28 mouse cellular contexts compared by ENCODE assay signal in the genomic region with DNA sequence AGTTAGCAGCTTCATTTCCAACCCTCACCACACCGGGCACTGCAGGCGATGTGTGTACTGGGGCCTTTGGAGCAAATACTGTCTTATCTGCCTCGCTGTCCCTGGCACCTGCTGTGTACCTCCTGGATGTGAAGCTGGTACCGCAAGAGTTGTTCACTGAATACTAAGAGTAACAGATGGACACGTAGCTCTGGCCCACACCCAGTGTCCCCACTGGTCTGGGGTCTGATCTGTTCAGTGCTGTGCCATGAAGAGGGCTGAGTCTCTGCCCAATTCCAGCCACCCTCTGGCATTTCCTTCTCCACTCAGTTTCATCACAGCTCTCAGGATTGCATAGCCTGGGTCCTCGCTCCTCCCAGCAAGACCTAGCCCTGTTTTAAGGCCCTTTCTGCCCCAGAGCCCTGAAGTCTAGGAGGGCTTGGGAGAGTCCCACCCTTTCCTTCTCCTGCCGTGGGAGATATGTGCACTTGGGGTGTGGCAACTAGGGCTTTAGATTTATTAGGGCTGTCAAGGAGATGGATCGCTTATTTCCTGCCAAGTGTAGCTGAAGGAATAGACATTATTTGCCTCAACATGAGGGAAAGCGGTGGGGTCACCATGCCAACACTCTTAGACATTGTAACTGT. TPM values are rescaled to one million over a fixed set of nuclear protein-coding genes. Genes with fewer than 3 reads are reported as not detected.
DNase-seq lines count a peak whose midpoint lies in the region; ATAC-seq and TF ChIP-seq lines count a peak whose summit lies in the region.
"Had no signal": no experiment of that assay in that cellular context is flagged by ENCODE, and none has a peak within 500 bp of the region (broad histone marks: within the 10 kb centered on the region; RNA-seq: fewer than 3 reads in every experiment).

No protein-coding gene starts in this region.

- TF ChIP-seq POLR2A in kidney, adult 2 months (IDR thresholded peaks at IDR 0.05; ENCODE audit: low read depth, low read length), result no peak

- H3K36me3 ChIP-seq in kidney, adult 2 months (ENCODE audit: control insufficient read depth, insufficient read depth, low read length), result no peaks in the 10 kb centered on the region
- no peaks in the 10 kb centered on the region for H3K36me3 ChIP-seq in stomach, embryonic 16.5 days (ENCODE audit: control insufficient read depth, insufficient read depth, low read length)
- no peaks in the 10 kb centered on the region for H3K36me3 ChIP-seq in stomach, postnatal 0 days (ENCODE audit: control insufficient read depth, insufficient read depth, low read length)
- H3K36me3 ChIP-seq in intestine, embryonic 16.5 days (ENCODE audit: control insufficient read depth, insufficient read depth, low read length), result no peaks in the 10 kb centered on the region
- H3K36me3 ChIP-seq in midbrain, embryonic 16.5 days (ENCODE audit: control insufficient read depth, insufficient read depth, low read length), result no peaks in the 10 kb centered on the region
- H3K36me3 ChIP-seq: G1E; hindbrain, embryonic 10.5 days; liver, embryonic 12.5 days; neural tube, embryonic 15.5 days had no signal

- no peak for TF ChIP-seq CTCF in kidney, adult 2 months (conservative IDR thresholded peaks at IDR 0.05; ENCODE audit: insufficient read depth, insufficient read length, low read depth, low read length)
- TF ChIP-seq CTCF in stomach, postnatal 0 days (IDR thresholded peaks at IDR 0.05; ENCODE audit: low read depth), result no peak

- no peak overlapping the region for H3K9ac ChIP-seq in stomach, embryonic 16.5 days (ENCODE audit: low read length)
- H3K9ac ChIP-seq in stomach, postnatal 0 days (ENCODE audit: low read length), result no peak overlapping the region
- no peak overlapping the region for H3K9ac ChIP-seq in intestine, embryonic 16.5 days (ENCODE audit: low read depth, low read length)
- H3K9ac ChIP-seq in midbrain, embryonic 16.5 days (ENCODE audit: low read depth, low read length), result no peak overlapping the region
- H3K9ac ChIP-seq: liver, embryonic 12.5 days; liver, postnatal 0 days; neural tube, embryonic 15.5 days had no signal

- WGBS in kidney, adult 2 months, result 55% methylated on average over 9 of the region's 9 CpGs
- 53% methylated on average over 9 of the region's 9 CpGs for WGBS in stomach, embryonic 16.5 days
- WGBS in stomach, postnatal 0 days, result 45% methylated on average over 9 of the region's 9 CpGs
- 58% methylated on average over 9 of the region's 9 CpGs for WGBS in intestine, embryonic 16.5 days
- 84% methylated on average over 9 of the region's 9 CpGs for WGBS in midbrain, embryonic 16.5 days

- H3K27me3 ChIP-seq in kidney, adult 2 months (replicated peaks; ENCODE audit: control insufficient read depth, insufficient read depth, low read length), result no peaks in the 10 kb centered on the region
- no peaks in the 10 kb centered on the region for H3K27me3 ChIP-seq in stomach, embryonic 16.5 days (ENCODE audit: control insufficient read depth, insufficient read depth, low read length)
- no peaks in the 10 kb centered on the region for H3K27me3 ChIP-seq in stomach, postnatal 0 days (ENCODE audit: control insufficient read depth, insufficient read depth, low read length)
- H3K27me3 ChIP-seq in intestine, embryonic 16.5 days (replicated peaks; ENCODE audit: control insufficient read depth, insufficient read depth, low read length), result no peaks in the 10 kb centered on the region
- H3K27me3 ChIP-seq in midbrain, embryonic 16.5 days (ENCODE audit: control insufficient read depth, insufficient read depth, low read depth, low read length), result no peaks in the 10 kb centered on the region
- H3K27me3 ChIP-seq: neural tube, embryonic 15.5 days had no signal

- H3K27ac ChIP-seq in kidney, adult 2 months (ENCODE audit: insufficient read depth, low read depth, low read length), result no peak overlapping the region
- no peak overlapping the region for H3K27ac ChIP-seq in stomach, embryonic 16.5 days (ENCODE audit: low read length)
- no peak overlapping the region for H3K27ac ChIP-seq in stomach, postnatal 0 days (replicated peaks)
- H3K27ac ChIP-seq in intestine, embryonic 16.5 days (ENCODE audit: low read length), result peak overlapping the region; percentile 18; the same call in 1 of the 2 replicates
- H3K27ac ChIP-seq in midbrain, embryonic 16.5 days (ENCODE audit: low read length), result no peak overlapping the region
- H3K27ac ChIP-seq: heart, adult 2 months; hindbrain, embryonic 10.5 days; left cerebral cortex, adult 2 months; liver, embryonic 12.5 days; macrophage; neural tube, embryonic 15.5 days had no signal

- DNase-seq in kidney, adult 2 months, result peak; percentile 35
- no peak for DNase-seq in kidney, postnatal 10 days
- DNase-seq in stomach, postnatal 0 days (ENCODE audit: low spot score), result no peak
- no peak for DNase-seq in layer of hippocampus, postnatal 10 days (ENCODE audit: low spot score in 2 of 2)
- DNase-seq: adrenal gland, adult 8-10 months; cerebellum, adult 2 months; heart, adult 2 months; heart, postnatal 14 days; liver, postnatal 0 days; lung, postnatal 10 days; midbrain, embryonic 14.5 days; retina, postnatal 1 day; right cerebral cortex, postnatal 14 days; thymus, adult 2 months; thymus, postnatal 36 days had no signal

- peaks cover 5% of the 10 kb centered on the region for H3K4me1 ChIP-seq in kidney, adult 2 months (ENCODE audit: control insufficient read depth, insufficient read depth, low read length)
- no peaks in the 10 kb centered on the region for H3K4me1 ChIP-seq in stomach, embryonic 16.5 days (ENCODE audit: control insufficient read depth, insufficient read depth, low read length)
- no peaks in the 10 kb centered on the region for H3K4me1 ChIP-seq in stomach, postnatal 0 days (replicated peaks; ENCODE audit: control insufficient read depth, insufficient read depth)
- peaks cover 7% of the 10 kb centered on the region; the same call in 1 of the 2 replicates for H3K4me1 ChIP-seq in intestine, embryonic 16.5 days (ENCODE audit: control insufficient read depth, insufficient read depth, low read length)
- peaks cover 3% of the 10 kb centered on the region; the same call in 1 of the 2 replicates for H3K4me1 ChIP-seq in midbrain, embryonic 16.5 days (ENCODE audit: control insufficient read depth, insufficient read depth, low read length)
- H3K4me1 ChIP-seq: liver, embryonic 12.5 days had no signal

- H3K4me2 ChIP-seq in stomach, embryonic 16.5 days (ENCODE audit: low read depth, low read length), result no peak overlapping the region
- H3K4me2 ChIP-seq in stomach, postnatal 0 days (replicated peaks; ENCODE audit: low read depth), result no peak overlapping the region
- no peak overlapping the region for H3K4me2 ChIP-seq in intestine, embryonic 16.5 days (ENCODE audit: low read depth, low read length)
- H3K4me2 ChIP-seq in midbrain, embryonic 16.5 days (ENCODE audit: low read length), result no peak overlapping the region
- H3K4me2 ChIP-seq: liver, embryonic 12.5 days; neural tube, embryonic 15.5 days had no signal

- no peak for TF ChIP-seq EP300 in stomach, postnatal 0 days (optimal IDR thresholded peaks at IDR 0.05)

- no peak overlapping the region for H3K4me3 ChIP-seq in kidney, adult 2 months (ENCODE audit: insufficient read depth, low read depth, low read length)
- no peak overlapping the region for H3K4me3 ChIP-seq in stomach, embryonic 16.5 days (replicated peaks; ENCODE audit: low read length)
- H3K4me3 ChIP-seq in stomach, postnatal 0 days (ENCODE audit: low read depth, low read length), result no peak overlapping the region
- no peak overlapping the region for H3K4me3 ChIP-seq in intestine, embryonic 16.5 days (ENCODE audit: low read length)
- H3K4me3 ChIP-seq in midbrain, embryonic 16.5 days (ENCODE audit: low read depth, low read length), result no peak overlapping the region
- H3K4me3 ChIP-seq: erythroblast, embryonic 14.5 days; heart, adult 2 months; hindbrain, embryonic 10.5 days; left cerebral cortex, adult 2 months; liver, embryonic 12.5 days; neural tube, embryonic 15.5 days had no signal

- no peaks in the 10 kb centered on the region for H3K9me3 ChIP-seq in stomach, embryonic 16.5 days (replicated peaks; ENCODE audit: control insufficient read depth, low read length)
- no peaks in the 10 kb centered on the region for H3K9me3 ChIP-seq in stomach, postnatal 0 days (ENCODE audit: control insufficient read depth, low read length)
- H3K9me3 ChIP-seq in intestine, embryonic 16.5 days (ENCODE audit: control insufficient read depth, low read length), result no peaks in the 10 kb centered on the region
- no peaks in the 10 kb centered on the region for H3K9me3 ChIP-seq in midbrain, embryonic 16.5 days (replicated peaks; ENCODE audit: control insufficient read depth, low read length, poor library complexity, severe bottlenecking)
- H3K9me3 ChIP-seq: hindbrain, embryonic 10.5 days; liver, embryonic 12.5 days; neural tube, embryonic 15.5 days had no signal

- ATAC-seq in stomach, embryonic 16.5 days (ENCODE audit: insufficient read depth, low FRiP score), result peak; percentile 41; the same call in 1 of the 2 replicates
- no peak for ATAC-seq in stomach, postnatal 0 days (ENCODE audit: low FRiP score, low TSS enrichment)
- peak; percentile 75 for ATAC-seq in intestine, embryonic 16.5 days
- no peak for ATAC-seq in midbrain, embryonic 16.5 days
- ATAC-seq: forebrain, embryonic 16.5 days; liver, embryonic 12.5 days; liver, postnatal 0 days had no signal

RNA-seq across cellular contexts. Expression of gene Hrh1, which starts 25.4 kb away (rescaled TPM):
- 0.23 and 0.34 TPM in 2 replicates for polyA plus RNA-seq in kidney, adult 2 months (2012; rRNA removed)
- polyA plus RNA-seq in stomach, embryonic 16.5 days (2015; fragmentation: Nextera tagmentation; extraction: Ambion mirVana), result 0.07 and 0.19 TPM in 2 replicates
- polyA plus RNA-seq in stomach, postnatal 0 days (2015; fragmentation: Nextera tagmentation; extraction: Ambion mirVana), result 0.06 TPM in 2 replicates
- 1.1 and 1.2 TPM in 2 replicates for polyA plus RNA-seq in intestine, embryonic 16.5 days (2015; fragmentation: Nextera tagmentation; extraction: Ambion mirVana)
- 1.5 and 1.8 TPM in 2 replicates for polyA plus RNA-seq in midbrain, embryonic 16.5 days (2015; fragmentation: Nextera tagmentation; extraction: Ambion mirVana)
- 1 to 10 TPM; 3.7 to 5.9 TPM for total RNA-seq in layer of hippocampus, postnatal 10 days (2021)
- total RNA-seq: megakaryocyte-erythroid progenitor cell, adult 5-6 weeks had no signal
- polyA plus RNA-seq: embryonic facial prominence, embryonic 14.5 days; G1E; liver, embryonic 12.5 days; liver, postnatal 0 days had no signal

Comparison
In these comparisons a context has a peak if more than half of its experiments do, and no peak if none do; other contexts are left out.
1. ATAC-seq: peak in stomach, embryonic 16.5 days (single experiment) and intestine, embryonic 16.5 days (single experiment); none in stomach, postnatal 0 days (single experiment) and midbrain, embryonic 16.5 days (single experiment).